Mouse (Mus musculus) embryonic facial prominence, embryonic 11.5 days (tissue): ENCODE measurements around the gene Sri. TPM values are rescaled to one million over a fixed set of nuclear protein-coding genes. Genes with fewer than 3 reads are reported as not detected.

ENCODE experiments used
- ATAC-seq: fragments of 200-750 bp; cut with Nextera tagmentation; replicated peaks from 2 replicates; pipeline ENCODE4 v1.8.0; 2017; ENCODE audit warnings: low read depth; ENCODE audit not compliant: insufficient number of reproducible peaks, low FRiP score, low TSS enrichment
- DNase-seq: peaks from one replicate; pipeline ENCODE4 v3.0.0-alpha.2; 2015; ENCODE audit warnings: low spot score
- H3K27ac ChIP-seq: fragments of 300-500 bp; sonication (generic); replicated peaks from 2 replicates; pipeline ENCODE4 v1.5.1; 2014; ENCODE audit warnings: mild to moderate bottlenecking, low read depth, low read length, control low read depth
- H3K27me3 ChIP-seq: fragments of 300-500 bp; sonication (generic); 2 replicates; pipeline ENCODE4 v1.6.1; 2014; ENCODE audit warnings: mild to moderate bottlenecking, low read length, moderate library complexity, mixed read lengths; ENCODE audit not compliant: control insufficient read depth, insufficient read depth
- H3K36me3 ChIP-seq: fragments of 300-500 bp; sonication (generic); replicated peaks from 2 replicates; pipeline ENCODE4 v1.6.1; 2014; ENCODE audit warnings: low read depth, mild to moderate bottlenecking, low read length, moderate library complexity, mixed read lengths; ENCODE audit not compliant: control insufficient read depth, insufficient read depth
- H3K4me1 ChIP-seq: fragments of 300-500 bp; sonication (generic); 2 replicates; pipeline ENCODE4 v1.6.1; 2014; ENCODE audit warnings: low read length, mixed read lengths; ENCODE audit not compliant: control insufficient read depth, insufficient read depth
- H3K4me2 ChIP-seq: fragments of 300-500 bp; sonication (generic); 2 replicates; pipeline ENCODE4 v1.6.1; 2014; ENCODE audit warnings: low read depth, mild to moderate bottlenecking, control low read depth, low read length, moderate library complexity
- H3K4me3 ChIP-seq: fragments of 300-500 bp; sonication (generic); 2 replicates; pipeline ENCODE4 v1.5.1; 2014; ENCODE audit warnings: low read depth, low read length, control low read depth
- H3K9ac ChIP-seq: fragments of 300-500 bp; sonication (generic); replicated peaks from 2 replicates; pipeline ENCODE4 v1.6.1; 2014; ENCODE audit warnings: mild to moderate bottlenecking, control low read depth, low read length
- H3K9me3 ChIP-seq: fragments of 300-500 bp; sonication (generic); replicated peaks from 2 replicates; pipeline ENCODE4 v1.6.1; 2016; ENCODE audit warnings: mild to moderate bottlenecking, low read length, inconsistent platforms, mixed read lengths; ENCODE audit not compliant: control insufficient read depth
- WGBS: fragments of 180-500 bp; shearing (Covaris S2); extraction: QIAGEN DNeasy Blood & Tissue Kit; methylation state at CpG from one replicate; pipeline ENCODE4 v1.1.7; 2014; 5-methylcytosine and 5-hydroxymethylcytosine counted together
- polyA plus RNA-seq: library from polyadenylated mRNA; unstranded; fragments of >200 nt; fragmentation: Nextera tagmentation; extraction: Ambion mirVana; gene quantifications from 2 replicates; pipeline ENCODE4 v1.2.1, GENCODE M21; 2014

Gene Sri
- polyA plus RNA-seq, 1 experiment from 2014 or later: 192 TPM

DNA sequence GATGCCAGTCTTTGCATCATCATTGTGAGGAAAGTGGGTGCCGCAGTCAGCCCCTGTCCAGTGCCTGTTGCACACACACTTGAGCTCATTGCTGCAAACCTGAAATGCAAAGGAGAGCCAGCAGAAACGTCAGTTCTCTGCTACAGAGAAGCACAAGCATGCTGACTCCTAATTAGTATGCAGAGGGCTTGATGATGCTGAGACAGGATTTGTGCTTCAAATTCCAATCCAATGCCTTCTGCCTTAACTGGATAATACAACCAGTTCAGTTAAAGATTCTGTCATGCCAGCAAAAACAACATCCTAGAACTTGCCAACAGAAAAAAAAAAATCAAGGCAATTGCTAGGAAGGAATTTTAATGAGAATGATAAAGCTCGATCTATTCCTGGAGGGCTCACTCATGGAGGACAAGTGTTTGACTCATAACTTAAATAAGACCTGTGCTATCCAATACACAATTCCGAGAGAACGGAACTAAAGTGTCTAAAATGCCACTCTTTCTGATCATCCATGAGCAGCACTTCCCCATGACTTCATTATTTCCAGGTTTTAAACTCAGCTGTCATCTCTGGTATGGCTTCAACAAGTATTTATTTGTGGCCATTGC lies 70.8 kb downstream of the Sri start:
- no peak overlapping the region for H3K4me2 ChIP-seq
- no peak for DNase-seq
- H3K27ac ChIP-seq: no peak overlapping the region
- WGBS: 80% methylated on average over 5 of the region's 5 CpGs
- no peak for ATAC-seq
- no peaks in the 10 kb centered on the region for H3K27me3 ChIP-seq
- no peaks in the 10 kb centered on the region for H3K9me3 ChIP-seq
- H3K4me1 ChIP-seq: no peaks in the 10 kb centered on the region
- no peak overlapping the region for H3K9ac ChIP-seq
- no peaks in the 10 kb centered on the region for H3K36me3 ChIP-seq
- H3K4me3 ChIP-seq: no peak overlapping the region

Other genes starting within 250 kb of the Sri start
- 0.50 and 0.53 TPM in 2 replicates for gene Steap4, start 85.6 kb upstream of the Sri start, polyA plus RNA-seq